Mouse (Mus musculus) brain, embryonic 14.5 days (tissue): ENCODE data around the gene Kif18a. TPM values are rescaled to one million over a fixed set of nuclear protein-coding genes. Genes with fewer than 3 reads are reported as not detected.

Experiments
- DNase-seq: peaks from one replicate; pipeline ENCODE4 v3.0.0-alpha.2; 2011; ENCODE audit warnings: low read depth
- CTCF ChIP-seq: fragments of 200-500 bp; IDR thresholded peaks from 2 replicates; pipeline ENCODE4 v1.5.1; 2012; ENCODE audit warnings: inconsistent platforms, mild to moderate bottlenecking, moderate library complexity, borderline replicate concordance; ENCODE audit not compliant: insufficient read depth, insufficient read length; ENCODE audit errors: extremely low read depth
- POLR2A ChIP-seq: fragments of 200-500 bp; IDR thresholded peaks from 2 replicates; pipeline ENCODE4 v1.6.1; 2012; ENCODE audit warnings: mild to moderate bottlenecking, inconsistent platforms, borderline replicate concordance; ENCODE audit not compliant: poor library complexity, insufficient read depth, insufficient read length, severe bottlenecking; ENCODE audit errors: extremely low read depth
- polyA plus RNA-seq: library from polyadenylated mRNA; depleted of rRNA; stranded (reverse); fragments of >200 nt; gene quantifications from 2 replicates; pipeline ENCODE4 v1.2.3, GENCODE M21; 2012

The Kif18a gene
- polyA plus RNA-seq, 1 experiment = 4.2 TPM

- DNase-seq = no peak
- TF ChIP-seq CTCF (no peak), POLR2A (no peak)
These were observed 15.7 kb downstream of the Kif18a start for GRCm38 (mm10) chr2:109296264-109296663.

GRCm38 (mm10) chr2:109298160-109298559 is 17.6 kb downstream of the Kif18a start:
- no peak for DNase-seq
- no peak for TF ChIP-seq POLR2A
- no peak for TF ChIP-seq CTCF

- no peak for DNase-seq
- TF ChIP-seq CTCF = no peak
- no peak for TF ChIP-seq POLR2A
These were observed 21.7 kb downstream of the Kif18a start for GRCm38 (mm10) chr2:109302234-109302633.

- no peak for DNase-seq
- TF ChIP-seq CTCF (no peak), POLR2A (no peak)
These were observed 23.1 kb downstream of the Kif18a start for GRCm38 (mm10) chr2:109303638-109304037.

- DNase-seq = no peak
- TF ChIP-seq POLR2A (no peak), CTCF (no peak)
These were observed 30.8 kb downstream of the Kif18a start for GRCm38 (mm10) chr2:109311369-109311768.

GRCm38 (mm10) chr2:109331807-109332206 is 51.3 kb downstream of the Kif18a start:
- DNase-seq = no peak
- TF ChIP-seq CTCF = no peak
- TF ChIP-seq POLR2A = no peak

- no peak for TF ChIP-seq CTCF
- DNase-seq = no peak
These were observed 53.7 kb downstream of the Kif18a start for GRCm38 (mm10) chr2:109334237-109334636.

- TF ChIP-seq POLR2A (no peak), CTCF (no peak)
- DNase-seq = no peak
These were observed 55.2 kb downstream of the Kif18a start for GRCm38 (mm10) chr2:109335765-109336164.

GRCm38 (mm10) chr2:109345386-109345785 is 64.8 kb downstream of the Kif18a start:
- DNase-seq = peak; percentile 46
- TF ChIP-seq POLR2A (no peak), CTCF (no peak)

GRCm38 (mm10) chr2:109348742-109349141 is 68.2 kb downstream of the Kif18a start:
- TF ChIP-seq CTCF = no peak
- no peak for TF ChIP-seq POLR2A
- DNase-seq = no peak

- no peak for TF ChIP-seq POLR2A
- TF ChIP-seq CTCF = no peak
- DNase-seq = no peak
These were observed 78.1 kb downstream of the Kif18a start for GRCm38 (mm10) chr2:109358456-109359141.

- no peak for DNase-seq
- TF ChIP-seq CTCF = no peak
- no peak for TF ChIP-seq POLR2A
These were observed 85.4 kb downstream of the Kif18a start for GRCm38 (mm10) chr2:109365962-109366361.
